Mouse (Mus musculus) Patski (cell line): Measurements from ENCODE around the gene Dgkg. TPM values are rescaled to one million over a fixed set of nuclear protein-coding genes. Genes with fewer than 3 reads are reported as not detected.

Experiments
- ATAC-seq: fragments of 100-300 bp; one replicate; pipeline ENCODE4 v1.8.0; 2021
- CTCF ChIA-PET: fragments of 350-600 bp; sonication (Branson Sonifier 250); formaldehyde crosslinking; loops from one replicate; lab custom pipeline; 2022; ENCODE audit warnings: inconsistent platforms; lab: Charles Lee
- POLR2A ChIA-PET: fragments of 350-600 bp; sonication (Branson Sonifier 250); formaldehyde crosslinking; loops from one replicate; lab custom pipeline; 2022; ENCODE audit warnings: antibody characterized with exemption, inconsistent platforms; lab: Charles Lee
- DNase-seq: peaks from one replicate; pipeline ENCODE4 v3.0.0-alpha.2; 2011; ENCODE audit warnings: low read depth, low spot score
- H3K27me3 ChIP-seq: fragments of 371-371 bp; one replicate; pipeline ENCODE4 v1.5.1; 2021
- CTCF ChIP-seq: fragments of 100-300 bp; IDR thresholded peaks from one replicate; pipeline ENCODE4 v1.5.1; 2021
- in situ Hi-C: fragments of 300-500 bp; cut with MboI; formaldehyde crosslinking; loops from 3 replicates; pipeline ENCODE4 v1.11.1; 2018; ENCODE audit warnings: low pct_unique_long_range_greater_than_20kb, mixed read lengths
- polyA plus RNA-seq: library from polyadenylated mRNA; unstranded; gene quantifications from one replicate; pipeline ENCODE4 v1.2.3, GENCODE M21; 2021

Dgkg gene
- polyA plus RNA-seq, 1 experiment from 2014 or later, result 0.14 TPM

DNA sequence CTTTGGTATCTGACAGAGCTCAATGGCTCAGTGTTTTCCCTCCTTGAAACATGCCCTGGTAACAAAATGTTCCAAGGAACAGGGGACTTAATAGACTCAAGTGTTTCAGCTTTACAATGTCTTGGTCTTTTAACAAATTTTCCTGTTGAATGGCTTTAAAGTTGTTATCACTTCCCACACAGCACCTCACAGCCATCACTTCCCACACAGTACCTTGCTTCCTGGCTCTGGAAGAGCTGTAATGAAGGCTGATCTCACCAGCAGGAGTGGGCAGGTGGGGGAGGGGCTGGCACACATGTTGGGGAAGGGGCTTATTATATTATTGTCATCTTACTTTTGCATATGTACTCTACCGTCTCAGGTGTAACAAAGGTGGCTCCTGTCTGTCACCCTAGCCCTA is 173.1 kb downstream of the Dgkg start:
- H3K27me3 ChIP-seq, result peaks cover 45% of the 10 kb centered on the region
- no peak for TF ChIP-seq CTCF
- DNase-seq (no peak), ATAC-seq (no peak)
- in situ Hi-C loops, result no loop called here
- CTCF ChIA-PET, result interaction anchor here (0.9 kb wide), 1 partner anchor 11 kb away, joined by 3 read pairs; no protein-coding TSS in a partner anchor
- POLR2A ChIA-PET, result no interaction called here

DNA sequence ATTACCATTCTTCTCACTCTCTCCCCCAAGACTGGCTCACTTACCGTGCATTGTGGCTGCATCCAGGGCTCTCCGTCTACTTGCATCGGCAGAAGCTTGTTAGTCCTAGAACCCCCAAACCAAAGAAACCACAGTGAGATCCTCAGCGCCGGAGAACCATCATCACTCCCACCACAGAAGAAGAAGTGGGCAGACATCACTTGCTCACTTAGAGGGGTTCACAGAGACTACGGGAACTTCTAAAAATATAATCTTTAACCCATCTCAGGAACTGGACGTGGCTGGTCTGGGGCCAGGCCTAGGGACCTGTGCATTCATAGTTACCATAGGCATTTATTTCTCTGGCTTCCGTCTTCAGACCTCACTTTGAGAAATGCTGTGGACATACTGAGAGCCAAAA is 177.7 kb downstream of the Dgkg start:
- ChIA-PET POLR2A (interaction anchor here (1.1 kb wide), 1 partner anchor 13 kb away, joined by 3 read pairs; no protein-coding TSS in a partner anchor), CTCF (no interaction called here)
- ATAC-seq (no peak), DNase-seq (no peak)
- in situ Hi-C loops, result no loop called here
- no peak for TF ChIP-seq CTCF
- H3K27me3 ChIP-seq, result peaks cover 25% of the 10 kb centered on the region

DNA sequence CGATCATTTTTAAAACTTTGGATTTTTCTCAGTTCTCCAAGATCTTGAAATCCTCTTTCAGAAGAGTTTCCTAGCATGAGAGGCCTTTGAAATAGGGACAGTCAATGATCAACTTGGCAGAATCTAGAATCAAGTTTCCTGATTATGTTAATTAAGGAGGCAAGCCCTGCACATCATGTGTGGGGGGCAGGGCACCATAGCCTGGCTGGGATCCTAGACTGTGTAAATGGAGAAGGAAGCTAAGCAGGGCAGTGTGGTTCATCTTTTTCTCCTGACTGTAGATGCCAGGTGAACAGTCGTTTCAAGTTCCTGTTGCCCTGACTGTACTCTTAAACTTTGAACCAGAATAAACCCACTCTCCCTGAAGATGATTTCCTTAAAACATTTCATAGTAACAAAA is 185.3 kb downstream of the Dgkg start:
- TF ChIP-seq CTCF, result no peak
- DNase-seq, result no peak
- in situ Hi-C loops, result no loop called here

DNA sequence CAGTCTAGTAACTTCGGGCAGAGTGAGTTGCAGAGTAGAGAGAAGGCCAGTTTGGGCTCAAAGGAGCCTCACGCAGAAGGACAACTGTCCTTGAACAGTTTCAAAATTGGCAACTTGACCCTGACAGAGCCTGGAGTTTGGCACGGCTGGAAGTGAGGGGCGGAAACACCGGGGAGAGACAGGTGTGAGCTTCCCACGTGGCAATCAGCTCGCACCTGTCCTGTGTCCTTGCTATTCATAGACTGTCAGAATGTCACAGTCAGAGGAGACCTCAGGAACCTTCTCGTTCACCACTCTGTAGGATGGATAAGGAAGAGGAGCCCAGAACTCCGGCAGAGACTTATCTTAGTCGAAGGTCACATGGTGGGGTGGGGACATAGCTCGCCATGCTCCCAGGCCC is 187.6 kb downstream of the Dgkg start:
- POLR2A ChIA-PET, result no interaction called here
- in situ Hi-C loops, result no loop called here
- DNase-seq (no peak), ATAC-seq (no peak)
- peaks cover 18% of the 10 kb centered on the region for H3K27me3 ChIP-seq
- no peak for TF ChIP-seq CTCF
- CTCF ChIA-PET, result no interaction called here

More for the DNA sequence above, 185.3 kb downstream of the Dgkg start:
- H3K27me3 ChIP-seq, result peaks cover 18% of the 10 kb centered on the region
- CTCF ChIA-PET, result interaction anchor here (1.4 kb wide), 1 partner anchor 10 kb away, joined by 3 read pairs; no protein-coding TSS in a partner anchor
- POLR2A ChIA-PET, result no interaction called here
- ATAC-seq, result no peak

DNA sequence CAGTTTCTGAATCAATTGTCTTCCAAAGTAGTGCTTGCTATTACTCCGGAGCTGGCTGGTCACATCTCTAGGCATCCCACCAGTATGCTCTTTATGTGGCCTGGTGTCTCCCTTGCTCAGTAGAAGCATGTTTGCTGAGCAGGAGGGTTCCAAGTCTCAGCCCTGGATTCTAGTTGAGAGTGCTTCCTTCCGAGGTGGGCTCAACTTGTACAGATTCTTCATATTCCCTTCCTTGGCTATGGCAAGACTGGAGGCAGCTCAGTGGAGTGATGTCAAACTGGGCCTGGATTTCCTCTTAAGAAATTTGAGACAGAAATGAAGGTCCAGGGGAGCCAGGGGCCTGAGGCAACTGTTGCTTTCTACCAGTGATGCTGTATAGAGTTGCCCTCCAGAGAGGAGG is 189.9 kb downstream of the Dgkg start:
- POLR2A ChIA-PET, result interaction anchor here (1.4 kb wide), 1 partner anchor 12 kb away, joined by 3 read pairs; no protein-coding TSS in a partner anchor
- peaks cover 25% of the 10 kb centered on the region for H3K27me3 ChIP-seq
- ATAC-seq, result no peak
- TF ChIP-seq CTCF, result no peak
- no peak for DNase-seq
- in situ Hi-C loops, result no loop called here
- CTCF ChIA-PET, result no interaction called here

DNA sequence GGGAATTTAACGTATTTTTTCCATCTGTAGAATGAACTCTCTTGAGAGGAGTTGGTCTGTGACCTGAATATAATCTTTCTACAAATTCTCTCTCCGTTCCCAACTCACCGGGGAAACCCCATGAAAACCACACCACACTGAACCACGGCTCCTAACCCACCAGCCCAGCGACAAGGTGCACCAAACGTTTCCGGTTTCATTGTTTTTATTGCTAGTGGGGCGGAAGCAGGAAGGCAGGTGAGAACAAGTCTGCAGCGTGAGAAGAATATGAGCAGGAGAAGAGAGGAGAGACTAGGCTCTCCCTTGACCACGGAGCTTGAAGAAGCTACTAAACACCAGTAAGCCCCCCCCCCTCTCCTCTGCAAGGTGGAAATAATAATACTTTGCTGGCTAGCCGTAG is 190.6 kb downstream of the Dgkg start:
- peaks cover 21% of the 10 kb centered on the region for H3K27me3 ChIP-seq
- in situ Hi-C loops, result no loop called here
- DNase-seq (no peak), ATAC-seq (no peak)
- no peak for TF ChIP-seq CTCF
- POLR2A ChIA-PET, result interaction anchor here (0.5 to 1.4 kb wide), 2 partner anchors 12 to 37 kb away, joined by 3 to 4 read pairs; no protein-coding TSS in a partner anchor
- CTCF ChIA-PET, result no interaction called here

DNA sequence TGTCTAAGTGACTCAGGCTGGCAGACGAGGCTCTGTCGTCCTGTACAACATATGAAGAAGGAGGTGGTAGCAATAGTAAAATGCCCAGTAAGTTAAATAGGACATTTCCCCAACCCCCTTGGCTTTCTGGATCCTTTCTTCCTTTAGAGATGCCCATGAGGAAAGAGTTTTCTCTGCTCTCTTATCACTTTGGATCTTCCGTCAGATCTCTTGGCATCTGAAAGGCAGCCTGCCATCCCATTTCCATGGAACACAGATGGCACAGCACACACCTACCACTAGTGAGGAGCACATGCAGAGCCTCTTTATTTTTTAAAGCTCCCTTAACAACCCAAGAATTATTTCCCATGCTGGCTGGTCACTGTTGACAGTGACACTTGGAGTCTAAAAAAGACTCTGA is 194.8 kb downstream of the Dgkg start:
- no peak for TF ChIP-seq CTCF
- H3K27me3 ChIP-seq, result peaks cover 33% of the 10 kb centered on the region
- CTCF ChIA-PET, result no interaction called here
- DNase-seq (no peak), ATAC-seq (no peak)
- POLR2A ChIA-PET, result no interaction called here
- in situ Hi-C loops, result no loop called here

DNA sequence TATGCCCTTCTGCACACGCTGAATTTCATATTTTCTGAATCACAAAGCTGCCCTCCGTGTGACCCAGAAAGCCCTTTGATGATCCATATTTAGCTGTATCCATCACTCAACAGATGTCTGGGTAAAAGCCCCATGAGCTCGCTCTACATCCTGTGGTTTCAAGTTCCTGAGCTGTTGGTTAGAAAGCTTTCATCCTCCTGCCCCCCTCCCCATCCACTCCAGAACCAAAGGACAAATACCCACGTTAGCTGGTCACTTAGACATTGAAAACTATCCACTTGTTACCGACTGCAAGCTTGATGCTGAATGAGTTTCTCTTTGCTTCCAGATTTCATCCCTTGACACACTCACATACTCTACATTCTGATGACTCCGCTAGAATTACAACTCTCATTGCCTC is 195.3 kb downstream of the Dgkg start:
- CTCF ChIA-PET, result interaction anchor here (1.1 kb wide), 1 partner anchor 10 kb away, joined by 3 read pairs; no protein-coding TSS in a partner anchor
- DNase-seq, result no peak
- no peak for TF ChIP-seq CTCF
- in situ Hi-C loops, result no loop called here
- peaks cover 38% of the 10 kb centered on the region for H3K27me3 ChIP-seq
- ATAC-seq, result no peak
- POLR2A ChIA-PET, result no interaction called here

DNA sequence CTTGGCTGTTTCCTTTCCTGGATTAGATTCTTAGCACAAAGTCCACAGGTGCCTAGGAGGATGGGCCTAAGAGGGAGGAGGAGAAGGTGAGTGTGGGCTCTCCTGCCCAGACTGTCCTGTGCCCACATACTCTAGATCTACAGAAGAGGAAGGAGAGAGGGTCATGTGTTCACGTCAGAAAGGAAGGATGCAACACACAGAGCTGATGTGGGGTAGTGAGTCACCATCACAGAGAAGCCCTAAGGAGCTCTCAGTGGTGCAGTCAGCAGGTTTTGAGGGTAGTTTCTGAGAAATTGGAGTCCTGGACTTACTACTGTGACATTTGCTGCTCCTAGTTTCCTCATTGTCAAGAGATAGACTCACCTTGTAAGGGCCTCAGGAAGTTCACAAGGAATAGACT is 196.1 kb downstream of the Dgkg start:
- ChIA-PET CTCF (interaction anchor here (1.1 kb wide), 1 partner anchor 11 kb away, joined by 3 read pairs; no protein-coding TSS in a partner anchor), POLR2A (no interaction called here)
- ATAC-seq (no peak), DNase-seq (no peak)
- in situ Hi-C loops, result no loop called here
- no peak for TF ChIP-seq CTCF
- peaks cover 43% of the 10 kb centered on the region for H3K27me3 ChIP-seq

DNA sequence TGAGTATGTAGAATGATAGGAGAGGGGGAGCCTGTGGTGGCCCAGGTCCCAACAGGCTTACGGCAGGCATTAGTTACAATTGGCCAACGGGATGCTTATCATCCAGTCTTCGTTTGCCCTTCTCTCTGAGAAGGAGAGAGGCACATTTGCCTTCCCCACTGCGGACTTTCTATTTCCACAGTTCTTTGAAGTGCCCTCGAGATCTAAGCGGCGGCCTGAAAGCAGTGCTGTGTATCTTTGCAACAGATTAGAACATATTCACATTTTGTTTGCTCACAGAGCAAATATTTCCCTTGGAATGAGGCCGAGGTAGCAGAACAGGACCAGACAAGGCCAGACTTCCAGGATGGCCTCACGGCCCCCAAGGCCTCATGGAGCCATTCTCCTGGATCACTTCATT is 204.9 kb downstream of the Dgkg start:
- POLR2A ChIA-PET, result no interaction called here
- DNase-seq, result no peak
- CTCF ChIA-PET, result no interaction called here
- peaks cover 39% of the 10 kb centered on the region for H3K27me3 ChIP-seq
- no peak for TF ChIP-seq CTCF
- in situ Hi-C loops, result no loop called here
- ATAC-seq, result no peak

DNA sequence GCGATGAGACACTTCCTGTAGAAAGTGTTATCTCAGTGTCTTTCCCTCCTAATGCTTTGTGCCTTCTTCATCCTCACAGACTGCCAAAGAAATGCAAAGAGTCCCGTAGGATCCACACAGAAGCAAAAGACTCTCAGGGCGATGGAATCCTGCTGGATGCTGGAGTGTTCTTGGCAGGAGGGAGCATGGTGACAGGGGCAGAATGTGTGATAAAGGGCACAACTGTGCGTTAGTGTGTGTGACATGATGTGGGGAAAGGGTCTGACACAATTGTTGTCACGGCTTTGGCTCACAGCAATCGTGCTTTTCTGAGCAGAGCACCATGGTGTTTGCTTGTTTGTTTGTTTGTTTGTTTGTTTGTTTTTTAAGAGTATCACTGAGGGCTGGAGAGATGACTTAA is 208.9 kb downstream of the Dgkg start:
- ChIA-PET CTCF (no interaction called here), POLR2A (no interaction called here)
- in situ Hi-C loops, result loop anchor here (10.0 kb wide), 2 partner anchors 97 to 357 kb away; no protein-coding TSS in a partner anchor
- H3K27me3 ChIP-seq, result peaks cover 13% of the 10 kb centered on the region
- no peak for TF ChIP-seq CTCF
- no peak for DNase-seq
- no peak for ATAC-seq

DNA sequence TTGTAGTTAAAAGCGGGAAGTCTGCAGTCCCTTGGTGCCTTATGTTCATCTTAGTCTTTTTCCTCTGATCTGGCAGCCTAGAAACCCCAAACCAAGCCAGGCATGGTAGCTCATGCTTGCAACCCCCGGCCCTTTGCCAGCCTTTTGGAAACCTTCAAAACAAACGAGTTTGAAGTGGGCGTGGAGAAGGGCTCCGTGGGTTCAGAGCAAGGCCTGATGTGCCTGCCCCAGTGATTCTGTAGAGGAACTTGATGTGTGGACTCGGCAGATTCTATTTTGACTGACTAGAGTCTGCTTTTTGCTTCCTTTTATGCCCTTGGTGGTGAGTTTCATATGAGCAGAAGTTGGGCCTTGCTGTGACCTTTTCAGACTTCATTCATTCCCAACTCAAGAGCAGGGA is 212.2 kb downstream of the Dgkg start:
- DNase-seq (no peak), ATAC-seq (no peak)
- no peak for TF ChIP-seq CTCF
- ChIA-PET POLR2A (no interaction called here), CTCF (no interaction called here)
- in situ Hi-C loops, result loop anchor here (10.0 kb wide), 2 partner anchors 100 to 360 kb away; no protein-coding TSS in a partner anchor
- no peaks in the 10 kb centered on the region for H3K27me3 ChIP-seq
